Comparison of ENCODE assay signal across 28 mouse cellular contexts in the genomic region with DNA sequence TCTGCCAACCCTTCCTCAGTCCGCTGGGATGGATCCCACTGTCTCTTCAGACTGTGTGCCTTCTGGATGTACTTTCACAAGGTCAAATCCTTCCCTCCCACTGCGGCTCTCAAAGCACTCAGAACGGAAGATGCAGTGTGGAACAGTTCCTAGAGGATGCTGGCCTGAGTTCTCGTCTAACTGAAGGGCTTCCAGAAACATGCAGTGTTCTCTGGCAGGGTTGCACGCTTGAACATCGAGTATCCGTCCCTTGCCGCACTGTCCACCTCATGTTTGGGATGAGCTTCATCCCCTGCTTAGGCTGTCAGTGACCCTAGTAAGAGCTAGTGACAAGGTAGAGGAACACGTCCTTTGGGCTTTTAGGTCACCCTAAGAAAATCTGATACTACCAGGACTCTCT. TPM values are rescaled to one million over a fixed set of nuclear protein-coding genes. Genes with fewer than 3 reads are reported as not detected.
DNase-seq lines count a peak whose midpoint lies in the region; ATAC-seq and TF ChIP-seq lines count a peak whose summit lies in the region.
"Had no signal": no experiment of that assay in that cellular context is flagged by ENCODE, and none has a peak within 500 bp of the region (broad histone marks: within the 10 kb centered on the region; RNA-seq: fewer than 3 reads in every experiment).

No protein-coding gene starts in this region.

- H3K4me3 ChIP-seq in kidney, embryonic 14.5 days (ENCODE audit: low read length): no peak overlapping the region
- H3K4me3 ChIP-seq in layer of hippocampus, adult 2 months: no peak overlapping the region
- H3K4me3 ChIP-seq: embryonic facial prominence, embryonic 10.5 days; embryonic facial prominence, embryonic 13.5 days; erythroblast, embryonic 14.5 days; forebrain, embryonic 12.5 days; forebrain, embryonic 15.5 days; hindbrain, embryonic 12.5 days; hindbrain, embryonic 15.5 days; intestine, embryonic 15.5 days had no signal

- peak; percentile 62 to 73 for DNase-seq in cerebellum, postnatal 14 days
- DNase-seq in cerebellum, adult 18-20 months: no peak
- DNase-seq in kidney, postnatal 25 days: no peak
- DNase-seq in layer of hippocampus, adult 2 months (ENCODE audit: low spot score in 2 of 2): no peak
- DNase-seq in layer of hippocampus, adult 9-11 months: no peak
- DNase-seq in testis, postnatal 10 days (ENCODE audit: low spot score): peak; percentile 43
- DNase-seq: adrenal gland, postnatal 10 days; B cell, adult 2 months; cerebellum, adult 11 months; cerebellum, adult 9-10 months; cerebellum, postnatal 36 days; embryo, embryonic 11 days; gastrocnemius, postnatal 10 days; gastrocnemius, postnatal 36 days had no signal

- H3K27ac ChIP-seq in kidney, embryonic 14.5 days (ENCODE audit: low read depth, low read length): peak overlapping the region; percentile 77; the same call in 1 of the 2 replicates
- H3K27ac ChIP-seq in layer of hippocampus, adult 2 months: peak overlapping the region; percentile 46; the same call in 1 of the 2 replicates
- H3K27ac ChIP-seq: embryonic facial prominence, embryonic 10.5 days; embryonic facial prominence, embryonic 13.5 days; forebrain, embryonic 12.5 days; forebrain, embryonic 15.5 days; hindbrain, embryonic 12.5 days; hindbrain, embryonic 15.5 days; intestine, embryonic 15.5 days had no signal

- 0 out of 2 replicates have a peak, but pooled peaks cover 3% of the 10 kb centered on the region for H3K36me3 ChIP-seq in kidney, embryonic 14.5 days (ENCODE audit: control insufficient read depth, insufficient read depth, low read length)
- H3K36me3 ChIP-seq: forebrain, embryonic 12.5 days; forebrain, embryonic 15.5 days; hindbrain, embryonic 12.5 days; intestine, embryonic 15.5 days had no signal

- H3K4me2 ChIP-seq in kidney, embryonic 14.5 days (replicated peaks; ENCODE audit: low read depth, low read length): no peak overlapping the region
- H3K4me2 ChIP-seq: embryonic facial prominence, embryonic 13.5 days; forebrain, embryonic 12.5 days; forebrain, embryonic 15.5 days; hindbrain, embryonic 12.5 days; hindbrain, embryonic 15.5 days; intestine, embryonic 15.5 days had no signal

- H3K27me3 ChIP-seq in kidney, embryonic 14.5 days (ENCODE audit: control insufficient read depth, insufficient read depth, low read length): no peaks in the 10 kb centered on the region
- H3K27me3 ChIP-seq: CH12.LX; embryonic facial prominence, embryonic 13.5 days; forebrain, embryonic 12.5 days; forebrain, embryonic 15.5 days; hindbrain, embryonic 12.5 days; hindbrain, embryonic 15.5 days; intestine, embryonic 15.5 days; Patski had no signal

- no peak for TF ChIP-seq CTCF in layer of hippocampus, adult 2 months (conservative IDR thresholded peaks at IDR 0.05)

- WGBS in kidney, embryonic 14.5 days: 74% methylated on average over 9 of the region's 9 CpGs

- H3K9me3 ChIP-seq in kidney, embryonic 14.5 days (ENCODE audit: control insufficient read depth, low read length): no peaks in the 10 kb centered on the region
- H3K9me3 ChIP-seq: embryonic facial prominence, embryonic 10.5 days; embryonic facial prominence, embryonic 13.5 days; forebrain, embryonic 12.5 days; forebrain, embryonic 15.5 days; G1E; hindbrain, embryonic 12.5 days; hindbrain, embryonic 15.5 days; intestine, embryonic 15.5 days had no signal

- no peak overlapping the region for H3K9ac ChIP-seq in kidney, embryonic 14.5 days (ENCODE audit: low read depth, low read length)
- H3K9ac ChIP-seq: embryonic facial prominence, embryonic 13.5 days; forebrain, embryonic 12.5 days; forebrain, embryonic 15.5 days; hindbrain, embryonic 12.5 days; hindbrain, embryonic 15.5 days; intestine, embryonic 15.5 days had no signal

- H3K4me1 ChIP-seq in kidney, embryonic 14.5 days (ENCODE audit: control insufficient read depth, insufficient read depth, low read length): peaks cover 28% of the 10 kb centered on the region
- H3K4me1 ChIP-seq: embryonic facial prominence, embryonic 13.5 days; forebrain, embryonic 12.5 days; forebrain, embryonic 15.5 days; hindbrain, embryonic 12.5 days; hindbrain, embryonic 15.5 days; intestine, embryonic 15.5 days had no signal

- ATAC-seq in kidney, embryonic 14.5 days (ENCODE audit: low FRiP score, low TSS enrichment): no peak
- ATAC-seq in frontal cortex, adult (ENCODE audit: low TSS enrichment): no peak
- ATAC-seq: forebrain, embryonic 15.5 days; intestine, embryonic 15.5 days had no signal

RNA-seq across cellular contexts. Expression of a gene that starts 8.9 kb away (rescaled TPM):
- 35.7 and 51.3 TPM in 2 replicates for polyA plus RNA-seq in kidney, embryonic 14.5 days (2014; fragmentation: Nextera tagmentation; extraction: Ambion mirVana)
- total RNA-seq in layer of hippocampus, adult 2 months (2021): 100 to 1,000 TPM; 476 to 514 TPM
- total RNA-seq: G1E; granulocyte monocyte progenitor cell, adult 5-6 weeks had no signal
- polyA plus RNA-seq: G1E had no signal

Comparison
In these comparisons a context has a peak if more than half of its experiments do, and no peak if none do; other contexts are left out.
1. DNase-seq: peak in cerebellum, postnatal 14 days (2 of 2) and testis, postnatal 10 days (single experiment); none in cerebellum, adult 18-20 months (0 of 2), kidney, postnatal 25 days (0 of 2), layer of hippocampus, adult 2 months (0 of 2) and layer of hippocampus, adult 9-11 months (single experiment).